Mouse (Mus musculus) Muller cell, postnatal 12 days (primary cell): ENCODE measurements around the gene Zxdb.
"Not testable (repeated sequence)": the region's sequence is repeated elsewhere in the genome, so short reads cannot be mapped to it uniquely, and the experiment has no call there.

Source experiments
- DNase-seq: peaks from one replicate; pipeline ENCODE4 v3.0.0-alpha.2; 2015; ENCODE audit errors: inconsistent ontology term

Zxdb gene

GRCm38 (mm10) chrX:94724192-94724971, at the start of gene Zxdb:
TSS of gene Zxdb (plus strand) at chrX:94724569.
- DNase-seq: not testable (repeated sequence)

- DNase-seq: peak; percentile 9
Observed at GRCm38 (mm10) chrX:94674977-94675376, 49.4 kb upstream of the Zxdb start.

GRCm38 (mm10) chrX:94681581-94681980, 42.8 kb upstream of the Zxdb start:
- DNase-seq: not testable (repeated sequence)

GRCm38 (mm10) chrX:94689593-94689992, 34.8 kb upstream of the Zxdb start:
- DNase-seq: peak; percentile 5

GRCm38 (mm10) chrX:94706676-94707075, 17.7 kb upstream of the Zxdb start:
- DNase-seq: not testable (repeated sequence)

- DNase-seq: not testable (repeated sequence)
Observed at GRCm38 (mm10) chrX:94709752-94710151, 14.6 kb upstream of the Zxdb start.

GRCm38 (mm10) chrX:94724972-94725569, 702 bp downstream of the Zxdb start:
- not testable (repeated sequence) for DNase-seq

GRCm38 (mm10) chrX:94725627-94726083, 1.3 kb downstream of the Zxdb start:
- not testable (repeated sequence) for DNase-seq

- no peak for DNase-seq
Observed at GRCm38 (mm10) chrX:94731596-94731995, 7.2 kb downstream of the Zxdb start.

GRCm38 (mm10) chrX:94753733-94754132, 29.4 kb downstream of the Zxdb start:
- no peak for DNase-seq

GRCm38 (mm10) chrX:94759959-94760358, 35.6 kb downstream of the Zxdb start:
- DNase-seq: no peak

GRCm38 (mm10) chrX:94773876-94774275, 49.5 kb downstream of the Zxdb start:
- no peak for DNase-seq
